Mouse (Mus musculus) MEL (cell line): ENCODE data around the gene Dennd1a. TPM values are rescaled to one million over a fixed set of nuclear protein-coding genes. Genes with fewer than 3 reads are reported as not detected.

Experiments used
- DNase-seq: peaks from one replicate; pipeline ENCODE4 v3.0.0; 2011; ENCODE audit warnings: low read depth, low spot score
- H3K27ac ChIP-seq: 2 replicates; pipeline ENCODE4 v1.5.1; 2012; ENCODE audit warnings: low read depth, mild to moderate bottlenecking, control low read depth, low read length, moderate library complexity; ENCODE audit not compliant: control insufficient read depth
- H3K27me3 ChIP-seq, 2 experiments: fragments of 150-350 bp in 1 of 2; sonication (generic) in 1 of 2; 2 replicates each; pipeline ENCODE4 v1.6.1; 2012; ENCODE audit warnings: low read length in 2 of 2, mild to moderate bottlenecking in 2 of 2, improper control_type of control experiment in 1 of 2, moderate library complexity in 1 of 2; ENCODE audit not compliant: insufficient read depth in 2 of 2, control insufficient read depth in 1 of 2
- H3K36me3 ChIP-seq, 2 experiments: 2 replicates each; pipeline ENCODE4 v1.6.1; 2012 to 2014; ENCODE audit warnings: low read length in 2 of 2, improper control_type of control experiment in 1 of 2, inconsistent platforms in 1 of 2, mild to moderate bottlenecking in 1 of 2; ENCODE audit not compliant: insufficient read depth in 2 of 2, control insufficient read depth in 1 of 2
- H3K4me1 ChIP-seq, 2 experiments: fragments of 150-350 bp in 1 of 2; sonication (generic) in 1 of 2; 2 replicates each; pipeline ENCODE4 v1.6.1; 2012; ENCODE audit warnings: low read length in 2 of 2, improper control_type of control experiment in 1 of 2, mild to moderate bottlenecking in 1 of 2; ENCODE audit not compliant: insufficient read depth in 2 of 2, control insufficient read depth in 1 of 2
- H3K4me3 ChIP-seq, 2 experiments: fragments of 150-350 bp in 1 of 2; sonication (generic) in 1 of 2; 2 replicates each; pipeline ENCODE4 v1.5.1; 2012; ENCODE audit warnings: low read depth in 2 of 2, low read length in 2 of 2, mild to moderate bottlenecking in 2 of 2, moderate library complexity in 2 of 2, control low read depth in 1 of 2, improper control_type of control experiment in 1 of 2; ENCODE audit not compliant: control insufficient read depth in 1 of 2, insufficient read depth in 1 of 2
- H3K79me2 ChIP-seq: 2 replicates; pipeline ENCODE4 v1.6.1; 2012; ENCODE audit warnings: mild to moderate bottlenecking, low read length, moderate library complexity; ENCODE audit not compliant: control insufficient read depth, poor library complexity, insufficient read depth
- H3K9ac ChIP-seq: 2 replicates; pipeline ENCODE4 v1.6.1; 2012; ENCODE audit warnings: low read depth, mild to moderate bottlenecking, control low read depth, low read length, moderate library complexity; ENCODE audit not compliant: control insufficient read depth, poor library complexity, severe bottlenecking
- H3K9me3 ChIP-seq: fragments of 150-350 bp; sonication (generic); replicated peaks from 2 replicates; pipeline ENCODE4 v1.6.1; 2012; ENCODE audit warnings: mild to moderate bottlenecking, low read length, improper control_type of control experiment, moderate library complexity; ENCODE audit not compliant: insufficient read depth
- CHD1 ChIP-seq: IDR thresholded peaks from 2 replicates; pipeline ENCODE4 v1.6.1; 2012; ENCODE audit warnings: low read depth, mild to moderate bottlenecking, inconsistent platforms, low read length, improper control_type of control experiment
- CTCF ChIP-seq, 3 experiments: IDR thresholded peaks in 2 of 3; conservative IDR thresholded peaks in 1 of 3; 2 replicates each; pipeline ENCODE4 v1.5.1; 2011 to 2012; ENCODE audit warnings: low read length in 3 of 3, low read depth in 2 of 3, mild to moderate bottlenecking in 2 of 3, improper control_type of control experiment in 1 of 3, inconsistent platforms in 1 of 3, mixed read lengths in 1 of 3, moderate library complexity in 1 of 3; ENCODE audit not compliant: control insufficient read depth in 1 of 3, insufficient read depth in 1 of 3, poor library complexity in 1 of 3, severe bottlenecking in 1 of 3
- ETS1 ChIP-seq: IDR thresholded peaks from 2 replicates; pipeline ENCODE4 v1.6.1; 2012; ENCODE audit warnings: low read depth, mild to moderate bottlenecking, inconsistent platforms, low read length, improper control_type of control experiment, moderate library complexity
- GABPA ChIP-seq: IDR thresholded peaks from 2 replicates; pipeline ENCODE4 v1.6.1; 2012; ENCODE audit warnings: low read depth, mild to moderate bottlenecking, inconsistent platforms, low read length, improper control_type of control experiment, moderate library complexity
- GATA1 ChIP-seq: IDR thresholded peaks from 2 replicates; pipeline ENCODE4 v1.6.1; 2011; ENCODE audit warnings: low read depth, low read length, improper control_type of control experiment
- HCFC1 ChIP-seq: IDR thresholded peaks from 2 replicates; pipeline ENCODE4 v1.6.1; 2012; ENCODE audit warnings: low read depth, mild to moderate bottlenecking, inconsistent platforms, low read length, improper control_type of control experiment, moderate library complexity
- KAT2A ChIP-seq: conservative IDR thresholded peaks from 2 replicates; pipeline ENCODE4 v1.6.1; 2012; ENCODE audit warnings: low read depth, low read length, improper control_type of control experiment, inconsistent platforms
- MAFK ChIP-seq: IDR thresholded peaks from 2 replicates; pipeline ENCODE4 v1.6.1; 2011; ENCODE audit warnings: low read depth, mild to moderate bottlenecking, low read length, improper control_type of control experiment, borderline replicate concordance
- MAZ ChIP-seq: IDR thresholded peaks from 2 replicates; pipeline ENCODE4 v1.6.1; 2012; ENCODE audit warnings: low read depth, mild to moderate bottlenecking, inconsistent platforms, low read length, improper control_type of control experiment
- MYB ChIP-seq: IDR thresholded peaks from 2 replicates; pipeline ENCODE4 v1.6.1; 2011; ENCODE audit warnings: mild to moderate bottlenecking, low read depth, low read length, improper control_type of control experiment
- POLR2AphosphoS2 ChIP-seq: IDR thresholded peaks from 2 replicates; pipeline ENCODE4 v1.6.1; 2011; ENCODE audit warnings: low read length, improper control_type of control experiment
- RAD21 ChIP-seq: IDR thresholded peaks from 2 replicates; pipeline ENCODE4 v1.6.1; 2011; ENCODE audit warnings: mild to moderate bottlenecking, low read depth, low read length, improper control_type of control experiment
- SIN3A ChIP-seq: IDR thresholded peaks from 2 replicates; pipeline ENCODE4 v1.6.1; 2012; ENCODE audit warnings: low read length, improper control_type of control experiment, inconsistent platforms
- SMC3 ChIP-seq: IDR thresholded peaks from 2 replicates; pipeline ENCODE4 v1.6.1; 2011; ENCODE audit warnings: low read depth, low read length, improper control_type of control experiment
- TAL1 ChIP-seq: IDR thresholded peaks from 2 replicates; pipeline ENCODE4 v1.6.1; 2012; ENCODE audit warnings: mild to moderate bottlenecking, inconsistent platforms, low read length, moderate library complexity, mixed read lengths
- USF2 ChIP-seq, 2 experiments: IDR thresholded peaks; 2 replicates each; pipeline ENCODE4 v1.6.1; 2011 to 2012; ENCODE audit warnings: improper control_type of control experiment in 2 of 2, low read length in 2 of 2, borderline replicate concordance in 1 of 2, inconsistent platforms in 1 of 2, low read depth in 1 of 2, mild to moderate bottlenecking in 1 of 2; ENCODE audit not compliant: insufficient read depth in 1 of 2
- ZKSCAN1 ChIP-seq: IDR thresholded peaks from 2 replicates; pipeline ENCODE4 v1.6.1; 2012; ENCODE audit warnings: low read depth, mild to moderate bottlenecking, inconsistent platforms, low read length, improper control_type of control experiment, moderate library complexity
- ZNF384 ChIP-seq: IDR thresholded peaks from 2 replicates; pipeline ENCODE4 v1.6.1; 2012; ENCODE audit warnings: low read depth, mild to moderate bottlenecking, inconsistent platforms, low read length, improper control_type of control experiment
- polyA plus RNA-seq, 2 experiments: library from polyadenylated mRNA; stranded (reverse) in 1 of 2; unstranded in 1 of 2; fragments of >175 nt in 1 of 2; fragments of >200 nt in 1 of 2; gene quantifications; 2 replicates each; pipeline versions ENCODE4 v1.2.1 to v1.2.4; 2012; ENCODE audit warnings: low replicate concordance in 2 of 2, low read depth in 1 of 2; ENCODE audit not compliant: insufficient read length in 2 of 2, insufficient read depth in 1 of 2, missing spikeins in 1 of 2
- total RNA-seq: library from RNA; depleted of rRNA; stranded (reverse); fragments of 300-350 nt; gene quantifications from 2 replicates; pipeline ENCODE4 v1.2.3, GENCODE M21; 2012

Gene Dennd1a
- total and polyA plus RNA-seq, 3 experiments = 5.0 to 21.8 TPM; not detected in 1

- H3K27me3 ChIP-seq = no peaks in the 10 kb centered on the region
These were observed 13.8 kb upstream of the Dennd1a start for GRCm38 (mm10) chr2:38300941-38301340.

GRCm38 (mm10) chr2:38295939-38296338 is 8.7 kb upstream of the Dennd1a start:
- Histone ChIP-seq H3K9ac (no peak overlapping the region), H3K79me2 (no peaks in the 10 kb centered on the region), H3K9me3 (no peaks in the 10 kb centered on the region), H3K27ac (no peak overlapping the region), H3K36me3 (no peaks in the 10 kb centered on the region; a peak in 1 of 4 replicates), H3K4me3 (no peak overlapping the region), H3K27me3 (no peaks in the 10 kb centered on the region), H3K4me1 (no peaks in the 10 kb centered on the region)
- no peak for DNase-seq
- TF ChIP-seq SMC3 (no peak), MAFK (no peak), MAZ (no peak), GATA1 (no peak), ETS1 (no peak), TAL1 (no peak), CTCF (IDR thresholded peaks at IDR 0.05 in 2 of 3, conservative IDR thresholded peaks at IDR 0.05 in 1 of 3; ENCODE audit: control insufficient read depth in 1 of 3, insufficient read depth in 1 of 3, low read depth in 2 of 3, low read length in 3 of 3, poor library complexity in 1 of 3, severe bottlenecking in 1 of 3) (no peak), RAD21 (no peak), SIN3A (no peak), POLR2AphosphoS2 (no peak), USF2 (IDR thresholded peaks at IDR 0.05; ENCODE audit: borderline replicate concordance in 1 of 2, insufficient read depth in 1 of 2, low read depth in 1 of 2, low read length in 2 of 2) (no peak), GABPA (no peak), CHD1 (no peak)

More at GRCm38 (mm10) chr2:38300941-38301340, 13.8 kb upstream of the Dennd1a start:
- Histone ChIP-seq H3K9me3 (no peaks in the 10 kb centered on the region), H3K27ac (no peak overlapping the region), H3K9ac (no peak overlapping the region), H3K4me3 (no peak overlapping the region), H3K4me1 (no peaks in the 10 kb centered on the region), H3K36me3 (no peaks in the 10 kb centered on the region; a peak in 1 of 4 replicates), H3K79me2 (no peaks in the 10 kb centered on the region)
- DNase-seq = no peak
- TF ChIP-seq MAFK = peak; percentile 79
- TF ChIP-seq GABPA = no peak
- no peak for TF ChIP-seq ZKSCAN1
- TF ChIP-seq ETS1 = 0 out of 2 replicates have a peak, but pooled peaks have one; percentile 18
- no peak for TF ChIP-seq ZNF384
- no peak for TF ChIP-seq HCFC1
- TF ChIP-seq MYB = no peak
- TF ChIP-seq USF2 (IDR thresholded peaks at IDR 0.05; ENCODE audit: borderline replicate concordance in 1 of 2, insufficient read depth in 1 of 2, low read depth in 1 of 2, low read length in 2 of 2) = no peak
- 0 out of 2 replicates have a peak, but pooled peaks have one; percentile 14 for TF ChIP-seq GATA1
- no peak for TF ChIP-seq KAT2A
